Comparison of ENCODE assay signal across 14 mouse cellular contexts in genomic region chr7:91284167-91284566, GRCm38 (mm10).
DNase-seq lines count a peak whose midpoint lies in the region; ATAC-seq lines count a peak whose summit lies in the region.
"Had no signal": no experiment of that assay in that cellular context is flagged by ENCODE, and none has a peak within 500 bp of the region (broad histone marks: within the 10 kb centered on the region; RNA-seq: fewer than 3 reads in every experiment).

No protein-coding gene starts in this region.

- no peaks in the 10 kb centered on the region for H3K36me3 ChIP-seq in midbrain, embryonic 10.5 days
- H3K36me3 ChIP-seq: embryonic facial prominence, embryonic 10.5 days; limb, embryonic 15.5 days had no signal

- no peaks in the 10 kb centered on the region for H3K27me3 ChIP-seq in midbrain, embryonic 10.5 days (ENCODE audit: low read depth, poor library complexity, severe bottlenecking)
- H3K27me3 ChIP-seq: limb, embryonic 15.5 days; megakaryocyte, embryonic 14.5 days had no signal

- peak; percentile 93 for DNase-seq in cerebellum, adult 9-11 months
- DNase-seq in layer of hippocampus, adult 9-11 months: peak; percentile 51
- DNase-seq in left cerebral cortex, postnatal 4 days: peak; percentile 43
- DNase-seq in midbrain, embryonic 10.5 days (ENCODE audit: low spot score): no peak
- no peak for DNase-seq in kidney, adult 8-10 months
- no peak for DNase-seq in adrenal gland, adult (ENCODE audit: inconsistent age in 2 of 2, low spot score in 1 of 2)
- no peak for DNase-seq in gastrocnemius, postnatal 14 days
- DNase-seq: kidney, postnatal 25 days had no signal

- H3K4me3 ChIP-seq in midbrain, embryonic 10.5 days: no peak overlapping the region
- H3K4me3 ChIP-seq: embryonic facial prominence, embryonic 10.5 days; limb, embryonic 15.5 days; megakaryocyte, embryonic 14.5 days had no signal

- no peaks in the 10 kb centered on the region for H3K9me3 ChIP-seq in midbrain, embryonic 10.5 days (replicated peaks)
- H3K9me3 ChIP-seq: embryonic facial prominence, embryonic 10.5 days; limb, embryonic 15.5 days; megakaryocyte, embryonic 14.5 days had no signal

- ATAC-seq in cerebellum, adult (ENCODE audit: insufficient number of reproducible peaks, low FRiP score, low TSS enrichment): peak; percentile 100
- ATAC-seq: hindbrain, postnatal 0 days had no signal

- no peaks in the 10 kb centered on the region for H3K4me1 ChIP-seq in midbrain, embryonic 10.5 days
- H3K4me1 ChIP-seq: embryonic facial prominence, embryonic 10.5 days; limb, embryonic 15.5 days; megakaryocyte, embryonic 14.5 days had no signal

- H3K27ac ChIP-seq in midbrain, embryonic 10.5 days (replicated peaks): no peak overlapping the region
- H3K27ac ChIP-seq: embryonic facial prominence, embryonic 10.5 days; hindbrain, postnatal 0 days; limb, embryonic 15.5 days; stomach, postnatal 0 days had no signal

- WGBS in midbrain, embryonic 10.5 days: 90% methylated on average over 3 of the region's 3 CpGs

- intact Hi-C loops in left cerebral cortex, postnatal 4 days (cut with DNase I): no loop called here
- intact Hi-C loops in gastrocnemius, postnatal 14 days (cut with DNase I; ENCODE audit: low total_unique reads): no loop called here

Comparison
In these comparisons a context has a peak if more than half of its experiments do, and no peak if none do; other contexts are left out.
1. DNase-seq: peak in cerebellum, adult 9-11 months (single experiment), layer of hippocampus, adult 9-11 months (single experiment) and left cerebral cortex, postnatal 4 days (single experiment); none in midbrain, embryonic 10.5 days (single experiment), kidney, adult 8-10 months (0 of 2), adrenal gland, adult (0 of 2) and gastrocnemius, postnatal 14 days (single experiment).